Mouse (Mus musculus) stomach, postnatal 0 days (tissue): ENCODE data around the gene Ly86.

Experiments used
- CTCF ChIP-seq: IDR thresholded peaks from 2 replicates; pipeline ENCODE4 v1.5.1; 2016; ENCODE audit warnings: antibody characterized with exemption, low read depth, mild to moderate bottlenecking, moderate library complexity
- EP300 ChIP-seq: optimal IDR thresholded peaks from 2 replicates; pipeline ENCODE3; 2016; ENCODE audit warnings: antibody characterized with exemption

DNA sequence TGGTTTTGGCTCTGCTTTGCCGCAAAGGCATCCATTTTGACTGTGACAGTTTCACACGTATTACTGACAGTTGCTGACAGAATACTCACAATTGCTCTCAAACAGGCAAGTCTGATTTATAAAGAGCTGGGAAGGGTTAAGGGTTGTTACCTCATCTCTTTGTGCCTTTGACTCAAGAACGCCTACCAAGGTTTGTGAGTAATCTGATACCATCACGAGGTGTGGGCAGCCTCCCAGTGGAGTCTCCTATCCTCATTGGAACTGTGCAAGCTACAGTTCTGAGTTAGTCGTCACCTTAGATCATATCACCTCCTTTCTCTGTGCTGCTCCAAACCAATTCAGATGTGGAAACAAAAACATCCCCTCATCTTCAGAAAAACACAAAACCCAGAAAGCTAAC lies 42.1 kb upstream of the Ly86 start:
- TF ChIP-seq CTCF, result no peak
- TF ChIP-seq EP300, result no peak
